Mouse (Mus musculus): ENCODE measurements at regions not wholly inside any gene's neighbourhood (a gene's known extent, or its start where the extent isn't known, plus 50 kb on each side); places are given as distances from the start of the nearest gene placed in this dataset.

DNA sequence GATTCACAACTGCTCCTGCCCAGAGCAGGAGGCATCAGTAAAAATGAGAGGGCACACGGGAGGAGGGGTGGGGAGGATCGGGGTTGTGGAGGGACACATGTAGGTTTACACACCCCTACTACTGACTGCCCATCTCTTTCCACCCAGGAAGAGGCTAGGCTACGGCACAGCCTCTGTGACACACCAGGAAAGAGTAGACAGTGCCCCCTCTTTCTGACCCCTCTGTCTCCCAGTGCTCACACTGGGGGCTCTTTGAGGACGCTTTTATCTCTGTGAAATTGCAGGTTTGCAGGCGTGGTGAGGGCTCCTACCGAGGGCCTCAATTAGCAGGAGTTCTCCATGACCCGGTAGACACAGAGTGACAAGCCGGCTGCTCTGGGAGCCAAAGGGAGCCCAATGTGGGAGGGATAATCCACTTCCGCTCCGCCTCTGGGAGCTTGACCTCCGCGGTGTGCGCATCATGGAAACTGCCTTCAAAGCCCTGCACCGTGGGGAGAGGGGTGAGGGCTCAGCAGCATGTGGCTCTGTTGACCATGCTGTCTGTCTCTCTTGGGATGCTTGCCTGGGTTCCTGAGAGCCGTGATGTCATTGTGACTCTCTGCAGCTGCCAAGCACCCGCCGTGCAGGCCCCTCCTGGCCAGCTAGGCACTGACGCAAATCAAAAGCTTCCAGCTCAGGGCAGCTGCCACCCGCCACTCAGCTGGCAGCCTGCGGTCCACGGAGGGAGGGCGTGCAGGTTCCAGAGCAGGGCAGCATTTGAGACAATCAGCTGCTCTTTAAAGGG is 65.1 kb downstream of the Sik1 start:
- TF ChIP-seq GATA1 (IDR thresholded peaks at IDR 0.05; ENCODE audit: borderline replicate concordance, low read length) (no peak), FLI1 (IDR thresholded peaks at IDR 0.05; ENCODE audit: low read length) (no peak)
- Histone ChIP-seq H3K4me3 (replicated peaks) (no peak overlapping the region), H3K9me3 (peaks cover 17% of the 10 kb centered on the region), H3K36me3 (replicated peaks; ENCODE audit: low read length) (no peaks in the 10 kb centered on the region), H3K27me3 (replicated peaks) (peaks cover 85% of the 10 kb centered on the region), H3K4me1 (peaks cover 41% of the 10 kb centered on the region)

DNA sequence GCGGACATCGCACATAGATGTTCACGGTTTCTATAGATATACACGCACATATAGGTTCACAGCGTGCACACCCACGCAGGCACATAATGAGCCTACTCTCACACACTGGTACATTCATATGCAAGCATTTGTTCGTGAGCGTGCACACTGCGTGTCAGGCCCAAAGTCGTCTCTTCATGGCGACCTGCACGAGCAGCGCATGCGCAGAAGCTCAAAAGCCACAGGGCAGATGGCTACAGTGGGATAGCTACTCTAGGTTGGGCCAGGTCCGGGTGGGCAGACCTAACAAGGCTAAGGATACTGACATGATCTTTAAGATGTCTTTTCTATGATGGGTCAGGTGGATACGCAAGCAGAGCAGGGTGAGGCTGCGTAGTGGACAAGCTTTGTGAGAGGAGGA is 63.9 kb downstream of the Sik1 start:
- H3K27me3 ChIP-seq (replicated peaks) = peaks cover 79% of the 10 kb centered on the region
- H3K4me1 ChIP-seq = peaks cover 41% of the 10 kb centered on the region
- no peaks in the 10 kb centered on the region for H3K36me3 ChIP-seq (replicated peaks; ENCODE audit: low read length)
- peaks cover 6% of the 10 kb centered on the region; the same call in 1 of the 2 replicates for H3K9me3 ChIP-seq
- TF ChIP-seq GATA1 (IDR thresholded peaks at IDR 0.05; ENCODE audit: borderline replicate concordance, low read length) = no peak
- no peak for TF ChIP-seq FLI1 (IDR thresholded peaks at IDR 0.05; ENCODE audit: low read length)
- no peak overlapping the region for H3K4me3 ChIP-seq (replicated peaks)

DNA sequence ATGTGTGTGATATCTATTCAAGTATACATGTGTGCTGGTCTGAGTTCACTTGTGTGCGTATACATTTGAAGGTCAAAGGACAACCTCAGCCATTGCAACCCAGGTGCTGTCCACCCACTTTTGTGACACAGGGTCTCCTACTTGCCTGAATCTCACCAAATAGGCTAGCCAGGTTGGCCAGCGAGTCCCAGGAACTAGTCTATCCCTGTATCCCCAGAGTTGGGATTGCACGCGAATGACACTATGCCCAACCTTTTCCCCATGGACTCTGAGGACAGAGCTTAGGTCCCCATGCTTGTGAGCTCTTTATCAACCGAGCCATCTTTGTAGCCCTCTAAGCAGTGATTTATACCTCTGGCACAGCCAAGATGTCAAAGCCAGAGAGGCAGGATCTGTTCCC is 62.6 kb downstream of the Sik1 start:
- H3K27me3 ChIP-seq (replicated peaks) = peaks cover 86% of the 10 kb centered on the region
- H3K36me3 ChIP-seq (replicated peaks; ENCODE audit: low read length) = no peaks in the 10 kb centered on the region
- peaks cover 39% of the 10 kb centered on the region for H3K4me1 ChIP-seq
- no peak overlapping the region for H3K4me3 ChIP-seq (replicated peaks)
- no peaks in the 10 kb centered on the region for H3K9me3 ChIP-seq
- TF ChIP-seq GATA1 (IDR thresholded peaks at IDR 0.05; ENCODE audit: borderline replicate concordance, low read length) (no peak), FLI1 (IDR thresholded peaks at IDR 0.05; ENCODE audit: low read length) (no peak)

DNA sequence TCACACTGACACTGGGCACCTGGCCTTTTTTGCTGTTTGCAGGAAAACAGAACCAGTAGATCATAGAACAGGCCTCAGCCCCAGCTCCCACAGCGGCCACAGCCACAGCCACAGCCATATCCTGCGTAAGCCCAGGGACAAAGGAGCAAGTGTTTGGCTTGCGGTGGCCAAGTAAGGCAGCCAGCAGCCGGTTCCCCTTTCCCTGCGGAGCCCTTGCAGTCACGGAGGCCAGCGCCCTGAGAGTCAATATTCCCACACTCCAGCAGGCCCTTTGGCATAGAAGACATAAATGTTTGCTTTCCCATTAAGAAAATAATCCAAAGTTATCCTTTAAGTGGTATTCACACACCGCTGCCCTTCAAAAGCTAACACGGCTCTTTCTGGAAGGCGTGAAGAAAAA is 62.1 kb downstream of the Sik1 start:
- H3K27me3 ChIP-seq (replicated peaks) = peaks cover 86% of the 10 kb centered on the region

DNA sequence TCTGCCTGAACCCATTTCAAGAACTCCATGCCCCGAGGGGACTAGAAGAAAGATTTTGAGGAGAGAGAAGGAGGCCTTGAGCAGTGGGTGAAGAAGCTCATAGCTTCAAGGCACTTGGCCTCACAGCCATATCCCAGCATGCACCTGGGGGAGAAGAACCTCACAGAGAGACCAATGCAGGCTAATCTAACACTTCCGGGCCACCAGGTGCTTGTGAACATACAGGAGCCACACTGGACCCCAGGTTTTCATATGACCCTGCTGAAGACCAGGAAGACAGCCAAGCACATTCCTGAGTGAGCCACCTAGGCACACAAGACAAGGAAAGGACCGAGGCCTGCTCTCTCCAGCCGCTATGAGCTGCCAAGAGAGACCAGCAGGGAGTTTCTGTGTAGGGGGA is 61.6 kb downstream of the Sik1 start:
- TF ChIP-seq FLI1 (IDR thresholded peaks at IDR 0.05; ENCODE audit: low read length) = no peak
- TF ChIP-seq GATA1 (IDR thresholded peaks at IDR 0.05; ENCODE audit: borderline replicate concordance, low read length) = no peak
- no peak overlapping the region for H3K4me3 ChIP-seq (replicated peaks)
- H3K27me3 ChIP-seq (replicated peaks) = peaks cover 85% of the 10 kb centered on the region
- H3K9me3 ChIP-seq = no peaks in the 10 kb centered on the region
- no peaks in the 10 kb centered on the region for H3K36me3 ChIP-seq (replicated peaks; ENCODE audit: low read length)
- H3K4me1 ChIP-seq = peaks cover 30% of the 10 kb centered on the region

More for the DNA sequence above, 62.1 kb downstream of the Sik1 start:
- Histone ChIP-seq H3K4me1 (peaks cover 34% of the 10 kb centered on the region), H3K4me3 (replicated peaks) (no peak overlapping the region), H3K9me3 (no peaks in the 10 kb centered on the region), H3K36me3 (replicated peaks; ENCODE audit: low read length) (no peaks in the 10 kb centered on the region)
- TF ChIP-seq GATA1 (IDR thresholded peaks at IDR 0.05; ENCODE audit: borderline replicate concordance, low read length) (no peak), FLI1 (IDR thresholded peaks at IDR 0.05; ENCODE audit: low read length) (no peak)
